Mouse (Mus musculus) forebrain, embryonic 12.5 days (tissue): Measurements from ENCODE around the gene Olfr338. TPM values are rescaled to one million over a fixed set of nuclear protein-coding genes. Genes with fewer than 3 reads are reported as not detected.
"Not testable (repeated sequence)": the region's sequence is repeated elsewhere in the genome, so short reads cannot be mapped to it uniquely, and the experiment has no call there.

Experiments used
- ATAC-seq: fragments of 200-750 bp; cut with Nextera tagmentation; 2 replicates; pipeline ENCODE4 v1.8.0; 2017; ENCODE audit warnings: moderate TSS enrichment; ENCODE audit not compliant: low FRiP score
- H3K27ac ChIP-seq: fragments of 300-500 bp; sonication (generic); 2 replicates; pipeline ENCODE4 v1.5.1; 2016; ENCODE audit warnings: mild to moderate bottlenecking
- H3K27me3 ChIP-seq: fragments of 300-500 bp; sonication (generic); 2 replicates; pipeline ENCODE4 v1.6.1; 2016; ENCODE audit warnings: mild to moderate bottlenecking
- H3K36me3 ChIP-seq: fragments of 300-500 bp; sonication (generic); replicated peaks from 2 replicates; pipeline ENCODE4 v1.6.1; 2016; ENCODE audit warnings: mild to moderate bottlenecking
- H3K4me1 ChIP-seq: fragments of 300-500 bp; sonication (generic); 2 replicates; pipeline ENCODE4 v1.6.1; 2016
- H3K4me2 ChIP-seq: fragments of 300-500 bp; sonication (generic); 2 replicates; pipeline ENCODE4 v1.6.1; 2016; ENCODE audit warnings: mild to moderate bottlenecking, moderate library complexity
- H3K4me3 ChIP-seq: fragments of 300-500 bp; sonication (generic); replicated peaks from 2 replicates; pipeline ENCODE4 v1.5.1; 2016; ENCODE audit warnings: mild to moderate bottlenecking
- H3K9ac ChIP-seq: fragments of 300-500 bp; sonication (generic); 2 replicates; pipeline ENCODE4 v1.6.1; 2016; ENCODE audit warnings: mild to moderate bottlenecking
- H3K9me3 ChIP-seq: fragments of 300-500 bp; sonication (generic); 2 replicates; pipeline ENCODE4 v1.6.1; 2016
- WGBS: fragments of 180-500 bp; shearing (Covaris S2); methylation state at CpG from one replicate; pipeline ENCODE4 v1.1.7; 2016; 5-methylcytosine and 5-hydroxymethylcytosine counted together
- polyA plus RNA-seq: library from polyadenylated mRNA; unstranded; fragments of >200 nt; fragmentation: Nextera tagmentation; extraction: Ambion mirVana; gene quantifications from 2 replicates; pipeline ENCODE4 v1.2.1, GENCODE M21; 2016

The Olfr338 gene
- polyA plus RNA-seq, result not detected in 2 replicates

- Histone ChIP-seq H3K36me3 (no peaks in the 10 kb centered on the region), H3K9me3 (peaks cover 11% of the 10 kb centered on the region; the same call in 1 of the 2 replicates), H3K9ac (no peak within 1 kb of the TSS), H3K27me3 (no peaks in the 10 kb centered on the region), H3K4me3 (no peak within 1 kb of the TSS), H3K27ac (no peak within 1 kb of the TSS), H3K4me2 (no peak within 1 kb of the TSS), H3K4me1 (no peaks in the 10 kb centered on the region)
- ATAC-seq, result no peak
These were observed at the start of gene Olfr338 for GRCm38 (mm10) chr2:36373219-36373618. Gene Olfr338, plus strand, starts transcription at chr2:36373519.

- H3K4me3 ChIP-seq, H3K4me1 ChIP-seq, ATAC-seq, H3K27ac ChIP-seq, H3K36me3 ChIP-seq, H3K27me3 ChIP-seq, H3K9ac ChIP-seq, H3K4me2 ChIP-seq: not testable (repeated sequence)
- WGBS, result 84% methylated on average over 3 of the region's 3 CpGs
- H3K9me3 ChIP-seq, result peaks cover 20% of the 10 kb centered on the region; the same call in 1 of the 2 replicates
These were observed 41.9 kb downstream of the Olfr338 start for GRCm38 (mm10) chr2:36415174-36415573.

GRCm38 (mm10) chr2:36415591-36415990 lies 42.3 kb downstream of the Olfr338 start:
- not testable (repeated sequence) for H3K36me3 ChIP-seq, H3K27ac ChIP-seq, H3K4me1 ChIP-seq, H3K4me3 ChIP-seq, ATAC-seq, H3K9ac ChIP-seq, H3K27me3 ChIP-seq, H3K4me2 ChIP-seq
- WGBS, result 83% methylated on average over 7 of the region's 7 CpGs
- H3K9me3 ChIP-seq, result peaks cover 20% of the 10 kb centered on the region; the same call in 1 of the 2 replicates

GRCm38 (mm10) chr2:36418647-36419046 lies 45.3 kb downstream of the Olfr338 start, which contains the start of gene Olfr339:
Gene Olfr339, plus strand, starts transcription at chr2:36418947.
- Histone ChIP-seq H3K9me3 (peaks cover 17% of the 10 kb centered on the region), H3K9ac (no peak within 1 kb of the TSS), H3K4me1 (no peaks in the 10 kb centered on the region), H3K27me3 (no peaks in the 10 kb centered on the region), H3K4me3 (no peak within 1 kb of the TSS), H3K4me2 (no peak within 1 kb of the TSS), H3K27ac (no peak within 1 kb of the TSS), H3K36me3 (no peaks in the 10 kb centered on the region)
- no peak for ATAC-seq
- 89% methylated on average over 3 of the region's 3 CpGs for WGBS

Other genes starting within 250 kb of the Olfr338 start
- 23.2 and 23.4 TPM in 2 replicates for gene Mrrf, start 237.1 kb upstream of the Olfr338 start, polyA plus RNA-seq
- 113 and 121 TPM in 2 replicates for gene Rbm18, start 236.7 kb upstream of the Olfr338 start, polyA plus RNA-seq
- gene Ptgs1, start 143.1 kb upstream of the Olfr338 start, polyA plus RNA-seq, result 2.5 and 3.7 TPM in 2 replicates
- gene Olfr339, start 45.4 kb downstream of the Olfr338 start, polyA plus RNA-seq, result not detected in 2 replicates
- not detected in 2 replicates for gene Olfr340, start 79.1 kb downstream of the Olfr338 start, polyA plus RNA-seq
- gene Olfr341, start 108.9 kb downstream of the Olfr338 start, polyA plus RNA-seq, result not detected in 2 replicates
- gene Olfr342, start 151.5 kb downstream of the Olfr338 start, polyA plus RNA-seq, result not detected in 2 replicates
- gene Olfr344, start 193.1 kb downstream of the Olfr338 start, polyA plus RNA-seq, result not detected in 2 replicates